Mouse (Mus musculus): ENCODE measurements around the gene Shb. TPM values are rescaled to one million over a fixed set of nuclear protein-coding genes. Genes with fewer than 3 reads are reported as not detected.

Shb gene
- polyA plus RNA-seq, 1 experiment from 2014 or later, result 7.3 TPM

GRCm38 (mm10) chr4:45418229-45418950 lies 113.9 kb downstream of the Shb start:
- Histone ChIP-seq H3K27me3 (replicated peaks; ENCODE audit: control insufficient read depth, insufficient read depth, low read length) (no peaks in the 10 kb centered on the region), H3K9ac (ENCODE audit: low read length) (no peak overlapping the region), H3K4me2 (ENCODE audit: low read length) (no peak overlapping the region), H3K4me1 (replicated peaks; ENCODE audit: control insufficient read depth, insufficient read depth, low read length) (peaks cover 8% of the 10 kb centered on the region), H3K9me3 (ENCODE audit: control insufficient read depth, low read length) (no peaks in the 10 kb centered on the region), H3K4me3 (ENCODE audit: low read depth, low read length) (no peak overlapping the region), H3K27ac (ENCODE audit: low read depth) (no peak overlapping the region), H3K36me3 (ENCODE audit: control insufficient read depth, insufficient read depth, low read length) (peaks cover 3% of the 10 kb centered on the region; the same call in 1 of the 2 replicates)
- 25% methylated on average over 11 of the region's 11 CpGs for WGBS
- DNase-seq (ENCODE audit: low spot score) (peak; percentile 87), ATAC-seq (replicated peaks; ENCODE audit: low FRiP score, low TSS enrichment, low read depth) (peak; percentile 6; the same call in 1 of the 2 replicates)

- peaks cover 6% of the 10 kb centered on the region; the same call in 1 of the 2 replicates for H3K4me1 ChIP-seq (replicated peaks; ENCODE audit: control insufficient read depth, insufficient read depth, low read length)
- H3K9ac ChIP-seq (ENCODE audit: low read length), result no peak overlapping the region
- no peaks in the 10 kb centered on the region for H3K9me3 ChIP-seq (ENCODE audit: control insufficient read depth, low read length)
- no peak for ATAC-seq (replicated peaks; ENCODE audit: low FRiP score, low TSS enrichment, low read depth)
- WGBS, result 67% methylated on average over 7 of the region's 7 CpGs
- H3K36me3 ChIP-seq (ENCODE audit: control insufficient read depth, insufficient read depth, low read length), result no peaks in the 10 kb centered on the region
- no peak overlapping the region for H3K4me2 ChIP-seq (ENCODE audit: low read length)
- H3K4me3 ChIP-seq (ENCODE audit: low read depth, low read length), result no peak overlapping the region
- no peak for DNase-seq (ENCODE audit: low spot score)
- H3K27ac ChIP-seq (ENCODE audit: low read depth), result no peak overlapping the region
- no peaks in the 10 kb centered on the region for H3K27me3 ChIP-seq (replicated peaks; ENCODE audit: control insufficient read depth, insufficient read depth, low read length)
Observed at GRCm38 (mm10) chr4:45416314-45416713, 116.0 kb downstream of the Shb start.

- Histone ChIP-seq H3K27ac (ENCODE audit: low read depth) (no peak overlapping the region), H3K4me1 (replicated peaks; ENCODE audit: control insufficient read depth, insufficient read depth, low read length) (peaks cover 10% of the 10 kb centered on the region), H3K4me3 (ENCODE audit: low read depth, low read length) (no peak overlapping the region), H3K36me3 (ENCODE audit: control insufficient read depth, insufficient read depth, low read length) (no peaks in the 10 kb centered on the region), H3K9me3 (ENCODE audit: control insufficient read depth, low read length) (no peaks in the 10 kb centered on the region), H3K27me3 (replicated peaks; ENCODE audit: control insufficient read depth, insufficient read depth, low read length) (no peaks in the 10 kb centered on the region), H3K9ac (ENCODE audit: low read length) (no peak overlapping the region), H3K4me2 (ENCODE audit: low read length) (no peak overlapping the region)
- DNase-seq (ENCODE audit: low spot score) (no peak), ATAC-seq (replicated peaks; ENCODE audit: low FRiP score, low TSS enrichment, low read depth) (no peak)
- 73% methylated on average over 9 of the region's 9 CpGs for WGBS
Observed at GRCm38 (mm10) chr4:45413674-45414338, 118.5 kb downstream of the Shb start.

- no peaks in the 10 kb centered on the region for H3K27me3 ChIP-seq (replicated peaks; ENCODE audit: control insufficient read depth, insufficient read depth, low read length)
- peaks cover 6% of the 10 kb centered on the region for H3K4me1 ChIP-seq (replicated peaks; ENCODE audit: control insufficient read depth, insufficient read depth, low read length)
- DNase-seq (ENCODE audit: low spot score) (no peak), ATAC-seq (replicated peaks; ENCODE audit: low FRiP score, low TSS enrichment, low read depth) (no peak)
- WGBS, result 64% methylated on average over 16 of the region's 16 CpGs
- no peak overlapping the region for H3K4me2 ChIP-seq (ENCODE audit: low read length)
- H3K4me3 ChIP-seq (ENCODE audit: low read depth, low read length), result no peak overlapping the region
- no peaks in the 10 kb centered on the region for H3K9me3 ChIP-seq (ENCODE audit: control insufficient read depth, low read length)
- H3K36me3 ChIP-seq (ENCODE audit: control insufficient read depth, insufficient read depth, low read length), result no peaks in the 10 kb centered on the region
- no peak overlapping the region for H3K9ac ChIP-seq (ENCODE audit: low read length)
- no peak overlapping the region for H3K27ac ChIP-seq (ENCODE audit: low read depth)
Observed at GRCm38 (mm10) chr4:45412433-45413192, 119.7 kb downstream of the Shb start.

GRCm38 (mm10) chr4:45411181-45411790 lies 121.0 kb downstream of the Shb start:
- 92% methylated on average over 8 of the region's 8 CpGs for WGBS
- no peak for ATAC-seq (replicated peaks; ENCODE audit: low FRiP score, low TSS enrichment, low read depth)

GRCm38 (mm10) chr4:45409270-45409669 lies 123.0 kb downstream of the Shb start:
- H3K27ac ChIP-seq (ENCODE audit: low read depth), result peak overlapping the region; percentile 89
- H3K9ac ChIP-seq (ENCODE audit: low read length), result peak overlapping the region; percentile 96
- H3K9me3 ChIP-seq (ENCODE audit: control insufficient read depth, low read length), result no peaks in the 10 kb centered on the region
- under 1% methylated on average over 10 of the region's 10 CpGs for WGBS
- H3K4me2 ChIP-seq (ENCODE audit: low read length), result peak overlapping the region; percentile 95
- peak overlapping the region; percentile 82 for H3K4me3 ChIP-seq (ENCODE audit: low read depth, low read length)
- peaks cover 25% of the 10 kb centered on the region for H3K4me1 ChIP-seq (replicated peaks; ENCODE audit: control insufficient read depth, insufficient read depth, low read length)
- H3K36me3 ChIP-seq (ENCODE audit: control insufficient read depth, insufficient read depth, low read length), result peaks cover 4% of the 10 kb centered on the region; the same call in 1 of the 2 replicates
- H3K27me3 ChIP-seq (replicated peaks; ENCODE audit: control insufficient read depth, insufficient read depth, low read length), result no peaks in the 10 kb centered on the region
- peak; percentile 54 for ATAC-seq (replicated peaks; ENCODE audit: low FRiP score, low TSS enrichment, low read depth)
- peak; percentile 91 for DNase-seq (ENCODE audit: low spot score)

More at GRCm38 (mm10) chr4:45411181-45411790, 121.0 kb downstream of the Shb start:
- no peaks in the 10 kb centered on the region for H3K9me3 ChIP-seq (ENCODE audit: control insufficient read depth, low read length)
- no peak overlapping the region for H3K4me3 ChIP-seq (ENCODE audit: low read depth, low read length)
- H3K36me3 ChIP-seq (ENCODE audit: control insufficient read depth, insufficient read depth, low read length), result no peaks in the 10 kb centered on the region
- DNase-seq (ENCODE audit: low spot score), result no peak
- H3K4me1 ChIP-seq (replicated peaks; ENCODE audit: control insufficient read depth, insufficient read depth, low read length), result peaks cover 19% of the 10 kb centered on the region
- no peak overlapping the region for H3K4me2 ChIP-seq (ENCODE audit: low read length)
- no peaks in the 10 kb centered on the region for H3K27me3 ChIP-seq (replicated peaks; ENCODE audit: control insufficient read depth, insufficient read depth, low read length)
- H3K27ac ChIP-seq (ENCODE audit: low read depth), result no peak overlapping the region
- no peak overlapping the region for H3K9ac ChIP-seq (ENCODE audit: low read length)

GRCm38 (mm10) chr4:45408427-45409132 lies 123.7 kb downstream of the Shb start, which contains the start of gene Slc25a51:
Gene Slc25a51 (minus strand): TSS chr4:45408766.
- Histone ChIP-seq H3K9me3 (ENCODE audit: control insufficient read depth, low read length) (no peaks in the 10 kb centered on the region), H3K4me3 (ENCODE audit: low read depth, low read length) (peak within 1 kb of the TSS; percentile 82), H3K4me2 (ENCODE audit: low read length) (peak within 1 kb of the TSS; percentile 95), H3K4me1 (replicated peaks; ENCODE audit: control insufficient read depth, insufficient read depth, low read length) (peaks cover 25% of the 10 kb centered on the region), H3K27ac (ENCODE audit: low read depth) (peak within 1 kb of the TSS; percentile 89), H3K9ac (ENCODE audit: low read length) (peak within 1 kb of the TSS; percentile 96), H3K36me3 (ENCODE audit: control insufficient read depth, insufficient read depth, low read length) (peaks cover 11% of the 10 kb centered on the region; the same call in 1 of the 2 replicates), H3K27me3 (replicated peaks; ENCODE audit: control insufficient read depth, insufficient read depth, low read length) (no peaks in the 10 kb centered on the region)
- DNase-seq (ENCODE audit: low spot score) (peak; percentile 95), ATAC-seq (replicated peaks; ENCODE audit: low FRiP score, low TSS enrichment, low read depth) (peak; percentile 96)
- under 1% methylated on average over 62 of the region's 67 CpGs for WGBS
